Mouse (Mus musculus): Measurements from ENCODE around the gene Dppa2. TPM values are rescaled to one million over a fixed set of nuclear protein-coding genes. Genes with fewer than 3 reads are reported as not detected.
"Not testable (repeated sequence)": the region's sequence is repeated elsewhere in the genome, so short reads cannot be mapped to it uniquely, and the experiment has no call there.

The Dppa2 gene
- polyA plus RNA-seq, 1 experiment from 2014 or later = not detected

DNA sequence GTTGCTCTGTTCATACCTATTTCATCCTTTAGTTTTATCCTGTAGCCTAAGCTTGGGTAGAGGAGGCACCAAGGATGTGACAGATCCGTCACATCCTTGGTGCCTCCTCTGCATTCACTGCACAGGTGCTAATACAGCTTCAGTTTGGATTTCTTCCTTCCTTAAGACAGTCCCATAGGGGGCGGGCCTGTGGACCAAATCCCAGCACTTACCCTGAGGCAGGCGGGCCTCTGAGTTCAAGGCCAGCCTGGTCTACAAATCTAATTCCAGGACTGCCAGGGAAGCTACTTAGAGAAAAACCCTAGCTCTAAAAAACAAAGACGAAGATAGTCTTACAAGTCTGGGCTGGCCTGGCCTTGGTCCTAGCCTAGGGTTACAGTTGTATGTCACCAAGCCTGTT is 18.2 kb upstream of the Dppa2 start:
- ATAC-seq (ENCODE audit: insufficient number of reproducible peaks, insufficient read depth, low FRiP score, low read depth) = no peak
- Histone ChIP-seq H3K27me3 (ENCODE audit: control insufficient read depth, insufficient read depth, low read length) (no peaks in the 10 kb centered on the region), H3K4me3 (ENCODE audit: low read depth, low read length) (no peak overlapping the region), H3K4me2 (replicated peaks; ENCODE audit: low read depth, low read length) (no peak overlapping the region), H3K9me3 (ENCODE audit: control insufficient read depth, low read depth, low read length) (no peaks in the 10 kb centered on the region), H3K9ac (replicated peaks; ENCODE audit: low read depth, low read length) (no peak overlapping the region), H3K4me1 (ENCODE audit: control insufficient read depth, insufficient read depth, low read length) (no peaks in the 10 kb centered on the region), H3K36me3 (ENCODE audit: control insufficient read depth, insufficient read depth, low read length) (no peaks in the 10 kb centered on the region), H3K27ac (ENCODE audit: low read length) (no peak overlapping the region)
- 88% methylated on average over 4 of the region's 4 CpGs for WGBS

- ATAC-seq (ENCODE audit: insufficient number of reproducible peaks, insufficient read depth, low FRiP score, low read depth) = no peak
- H3K4me1 ChIP-seq (ENCODE audit: control insufficient read depth, insufficient read depth, low read length) = no peaks in the 10 kb centered on the region
- 48% methylated on average over 14 of the region's 14 CpGs for WGBS
- no peak overlapping the region for H3K27ac ChIP-seq (ENCODE audit: low read length)
- H3K4me3 ChIP-seq (ENCODE audit: low read depth, low read length) = no peak overlapping the region
- H3K36me3 ChIP-seq (ENCODE audit: control insufficient read depth, insufficient read depth, low read length) = no peaks in the 10 kb centered on the region
- no peak overlapping the region for H3K4me2 ChIP-seq (replicated peaks; ENCODE audit: low read depth, low read length)
- H3K27me3 ChIP-seq (ENCODE audit: control insufficient read depth, insufficient read depth, low read length) = no peaks in the 10 kb centered on the region
- no peaks in the 10 kb centered on the region for H3K9me3 ChIP-seq (ENCODE audit: control insufficient read depth, low read depth, low read length)
- no peak overlapping the region for H3K9ac ChIP-seq (replicated peaks; ENCODE audit: low read depth, low read length)
These were observed 6.1 kb upstream of the Dppa2 start for GRCm38 (mm10) chr16:48297384-48298136.

GRCm38 (mm10) chr16:48299884-48300283 is 3.8 kb upstream of the Dppa2 start:
- H3K4me3 ChIP-seq (ENCODE audit: low read depth, low read length) = no peak overlapping the region
- no peak overlapping the region for H3K27ac ChIP-seq (ENCODE audit: low read length)
- 82% methylated on average over 3 of the region's 3 CpGs for WGBS
- H3K9me3 ChIP-seq (ENCODE audit: control insufficient read depth, low read depth, low read length) = no peaks in the 10 kb centered on the region
- no peaks in the 10 kb centered on the region for H3K4me1 ChIP-seq (ENCODE audit: control insufficient read depth, insufficient read depth, low read length)
- no peak overlapping the region for H3K9ac ChIP-seq (replicated peaks; ENCODE audit: low read depth, low read length)
- H3K27me3 ChIP-seq (ENCODE audit: control insufficient read depth, insufficient read depth, low read length) = no peaks in the 10 kb centered on the region
- H3K4me2 ChIP-seq (replicated peaks; ENCODE audit: low read depth, low read length) = no peak overlapping the region
- ATAC-seq (ENCODE audit: insufficient number of reproducible peaks, insufficient read depth, low FRiP score, low read depth) = no peak
- no peaks in the 10 kb centered on the region for H3K36me3 ChIP-seq (ENCODE audit: control insufficient read depth, insufficient read depth, low read length)

GRCm38 (mm10) chr16:48303983-48304382 is 275 bp downstream of the Dppa2 start:
- Histone ChIP-seq H3K36me3 (ENCODE audit: control insufficient read depth, insufficient read depth, low read length) (no peaks in the 10 kb centered on the region), H3K4me2 (replicated peaks; ENCODE audit: low read depth, low read length) (no peak overlapping the region), H3K27me3 (ENCODE audit: control insufficient read depth, insufficient read depth, low read length) (no peaks in the 10 kb centered on the region), H3K9ac (replicated peaks; ENCODE audit: low read depth, low read length) (no peak overlapping the region), H3K9me3 (ENCODE audit: control insufficient read depth, low read depth, low read length) (no peaks in the 10 kb centered on the region), H3K27ac (ENCODE audit: low read length) (no peak overlapping the region), H3K4me3 (ENCODE audit: low read depth, low read length) (no peak overlapping the region), H3K4me1 (ENCODE audit: control insufficient read depth, insufficient read depth, low read length) (no peaks in the 10 kb centered on the region)
- WGBS = 61% methylated on average over 3 of the region's 3 CpGs
- no peak for ATAC-seq (ENCODE audit: insufficient number of reproducible peaks, insufficient read depth, low FRiP score, low read depth)

DNA sequence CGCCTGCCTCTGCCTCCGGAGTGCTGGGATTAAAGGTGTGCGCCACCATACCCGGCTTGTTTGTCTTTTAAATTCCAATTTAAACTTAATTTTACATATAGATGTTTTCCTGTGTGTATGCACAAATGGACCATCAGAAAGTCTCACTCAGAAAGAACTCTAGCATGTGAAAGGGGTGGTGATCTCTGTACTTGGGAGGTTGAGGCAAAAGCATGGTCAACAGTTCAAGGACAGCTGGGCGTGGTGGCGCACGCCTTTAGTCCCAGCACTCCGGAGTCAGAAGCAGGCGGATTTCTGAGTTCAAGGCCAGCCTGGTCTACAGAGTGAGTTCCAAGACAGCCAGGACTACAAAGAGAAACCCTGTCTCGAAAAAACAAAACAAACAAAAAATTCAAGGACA is 5.2 kb downstream of the Dppa2 start:
- not testable (repeated sequence) for H3K4me3 ChIP-seq (ENCODE audit: low read depth, low read length); H3K9ac ChIP-seq (replicated peaks; ENCODE audit: low read depth, low read length); ATAC-seq (ENCODE audit: insufficient number of reproducible peaks, insufficient read depth, low FRiP score, low read depth); H3K4me1 ChIP-seq (ENCODE audit: control insufficient read depth, insufficient read depth, low read length); H3K27me3 ChIP-seq (ENCODE audit: control insufficient read depth, insufficient read depth, low read length); H3K4me2 ChIP-seq (replicated peaks; ENCODE audit: low read depth, low read length); H3K9me3 ChIP-seq (ENCODE audit: control insufficient read depth, low read depth, low read length); H3K27ac ChIP-seq (ENCODE audit: low read length); H3K36me3 ChIP-seq (ENCODE audit: control insufficient read depth, insufficient read depth, low read length)
- WGBS = 95% methylated on average over 10 of the region's 10 CpGs

GRCm38 (mm10) chr16:48309912-48310630 is 6.4 kb downstream of the Dppa2 start:
- Histone ChIP-seq H3K4me1 (ENCODE audit: control insufficient read depth, insufficient read depth, low read length) (no peaks in the 10 kb centered on the region), H3K27me3 (ENCODE audit: control insufficient read depth, insufficient read depth, low read length) (no peaks in the 10 kb centered on the region), H3K9ac (replicated peaks; ENCODE audit: low read depth, low read length) (no peak overlapping the region), H3K27ac (ENCODE audit: low read length) (no peak overlapping the region), H3K4me2 (replicated peaks; ENCODE audit: low read depth, low read length) (no peak overlapping the region), H3K4me3 (ENCODE audit: low read depth, low read length) (no peak overlapping the region), H3K36me3 (ENCODE audit: control insufficient read depth, insufficient read depth, low read length) (no peaks in the 10 kb centered on the region), H3K9me3 (ENCODE audit: control insufficient read depth, low read depth, low read length) (no peaks in the 10 kb centered on the region)
- 80% methylated on average over 12 of the region's 12 CpGs for WGBS
- no peak for ATAC-seq (ENCODE audit: insufficient number of reproducible peaks, insufficient read depth, low FRiP score, low read depth)

GRCm38 (mm10) chr16:48315294-48315693 is 11.6 kb downstream of the Dppa2 start:
- no peak for ATAC-seq (ENCODE audit: insufficient number of reproducible peaks, insufficient read depth, low FRiP score, low read depth)
- H3K4me3 ChIP-seq (ENCODE audit: low read depth, low read length) = no peak overlapping the region
- no peaks in the 10 kb centered on the region for H3K4me1 ChIP-seq (ENCODE audit: control insufficient read depth, insufficient read depth, low read length)
- H3K27ac ChIP-seq (ENCODE audit: low read length) = no peak overlapping the region
- no peaks in the 10 kb centered on the region for H3K9me3 ChIP-seq (ENCODE audit: control insufficient read depth, low read depth, low read length)
- H3K36me3 ChIP-seq (ENCODE audit: control insufficient read depth, insufficient read depth, low read length) = no peaks in the 10 kb centered on the region
- H3K4me2 ChIP-seq (replicated peaks; ENCODE audit: low read depth, low read length) = no peak overlapping the region
- no peak overlapping the region for H3K9ac ChIP-seq (replicated peaks; ENCODE audit: low read depth, low read length)
- WGBS = 91% methylated on average over 3 of the region's 3 CpGs
- H3K27me3 ChIP-seq (ENCODE audit: control insufficient read depth, insufficient read depth, low read length) = no peaks in the 10 kb centered on the region

GRCm38 (mm10) chr16:48320781-48321180 is 17.1 kb downstream of the Dppa2 start:
- ATAC-seq (ENCODE audit: insufficient number of reproducible peaks, insufficient read depth, low FRiP score, low read depth) = no peak
- Histone ChIP-seq H3K9ac (replicated peaks; ENCODE audit: low read depth, low read length) (no peak overlapping the region), H3K4me2 (replicated peaks; ENCODE audit: low read depth, low read length) (no peak overlapping the region), H3K4me1 (ENCODE audit: control insufficient read depth, insufficient read depth, low read length) (no peaks in the 10 kb centered on the region), H3K36me3 (ENCODE audit: control insufficient read depth, insufficient read depth, low read length) (no peaks in the 10 kb centered on the region), H3K27ac (ENCODE audit: low read length) (no peak overlapping the region), H3K9me3 (ENCODE audit: control insufficient read depth, low read depth, low read length) (no peaks in the 10 kb centered on the region), H3K27me3 (ENCODE audit: control insufficient read depth, insufficient read depth, low read length) (no peaks in the 10 kb centered on the region), H3K4me3 (ENCODE audit: low read depth, low read length) (no peak overlapping the region)
- WGBS = over 99% methylated on average over 6 of the region's 6 CpGs

Measured in stomach, embryonic 14.5 days (tissue).